Mouse (Mus musculus): ENCODE data around the gene Bap1.

DNA sequence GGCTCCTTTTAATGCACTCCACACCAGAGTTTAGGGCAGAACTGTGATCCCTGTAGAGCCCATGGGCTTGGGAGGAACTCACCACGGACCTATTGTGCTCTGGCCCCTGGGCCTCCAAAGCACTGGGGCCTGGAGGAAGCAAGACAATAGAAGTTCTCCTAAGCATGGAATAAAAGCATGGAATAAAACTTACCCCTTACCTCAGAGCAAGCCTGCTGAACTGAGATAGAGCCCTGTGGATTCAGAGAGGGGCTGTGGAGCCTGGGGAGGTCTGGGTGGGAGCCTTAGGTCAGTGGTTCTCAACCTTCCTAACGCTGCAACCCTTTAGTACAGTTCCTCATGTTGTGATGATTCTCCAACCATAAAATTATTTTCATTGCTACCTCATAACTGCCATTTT, 34.4 kb upstream of the Bap1 start, which contains the start of gene Nisch:
- TF ChIP-seq MYOG (IDR thresholded peaks at IDR 0.05; ENCODE audit: control insufficient read depth, extremely low read depth, insufficient read length) (no peak), CTCF (IDR thresholded peaks at IDR 0.05; ENCODE audit: control insufficient read depth, insufficient read depth, insufficient read length) (no peak), USF1 (IDR thresholded peaks at IDR 0.05; ENCODE audit: low read depth) (no peak)
